Mouse (Mus musculus): ENCODE measurements around the gene Gm13306.
"Not testable (repeated sequence)": the region's sequence is repeated elsewhere in the genome, so short reads cannot be mapped to it uniquely, and the experiment has no call there.

DNA sequence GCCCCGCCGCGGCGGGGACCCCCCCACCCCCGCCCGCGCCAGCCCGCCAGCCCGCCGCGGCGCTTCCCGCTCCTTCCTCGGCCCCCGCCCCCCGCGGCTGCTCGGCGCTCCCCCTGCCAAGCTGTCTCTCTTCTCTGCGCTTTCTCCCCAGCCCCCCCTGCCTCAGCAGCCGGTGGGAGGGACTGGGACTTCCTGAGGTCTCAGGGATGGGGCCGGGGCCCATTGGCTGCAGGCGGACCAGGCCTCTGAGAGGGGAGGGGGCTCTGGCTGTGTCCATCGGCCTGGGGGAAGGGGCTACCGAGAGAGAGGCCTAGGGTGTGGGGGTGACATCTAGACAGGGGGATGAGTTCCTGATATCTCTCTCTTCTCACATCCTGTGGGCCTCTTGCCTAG is 31.7 kb downstream of the Gm13306 start:
- TF ChIP-seq CTCF (conservative IDR thresholded peaks at IDR 0.05 in 1 of 2, IDR thresholded peaks at IDR 0.05 in 1 of 2; ENCODE audit: low read depth in 2 of 2, low read length in 2 of 2); ZMIZ1 (IDR thresholded peaks at IDR 0.05; ENCODE audit: low read depth, low read length); RCOR1 (conservative IDR thresholded peaks at IDR 0.05; ENCODE audit: low read depth, low read length): not testable (repeated sequence)
